Mouse (Mus musculus): Measurements from ENCODE around the gene Retreg3. TPM values are rescaled to one million over a fixed set of nuclear protein-coding genes. Genes with fewer than 3 reads are reported as not detected.

The Retreg3 gene
- polyA plus RNA-seq, 1 experiment: 57.8 TPM

GRCm38 (mm10) chr11:101103011-101103410, 16.7 kb downstream of the Retreg3 start:
- Histone ChIP-seq H3K4me1 (ENCODE audit: control insufficient read depth, insufficient read depth, insufficient read length) (no peaks in the 10 kb centered on the region), H3K4me3 (ENCODE audit: extremely low read depth, insufficient read depth, insufficient read length) (no peak overlapping the region), H3K36me3 (ENCODE audit: control insufficient read depth, insufficient read depth, low read length) (peaks cover 54% of the 10 kb centered on the region), H3K27ac (ENCODE audit: insufficient read depth, low read length) (no peak overlapping the region), H3K27me3 (ENCODE audit: control insufficient read depth, insufficient read depth, low read length) (no peaks in the 10 kb centered on the region)
- TF ChIP-seq POLR2A (IDR thresholded peaks at IDR 0.05; ENCODE audit: low read depth, low read length) (no peak), CTCF (IDR thresholded peaks at IDR 0.05; ENCODE audit: extremely low read depth, insufficient read depth, insufficient read length, insufficient replicate concordance) (no peak)
- no peak for DNase-seq (ENCODE audit: low read depth in 1 of 2, low spot score in 2 of 2)
- 92% methylated on average over 5 of the region's 5 CpGs for WGBS

DNA sequence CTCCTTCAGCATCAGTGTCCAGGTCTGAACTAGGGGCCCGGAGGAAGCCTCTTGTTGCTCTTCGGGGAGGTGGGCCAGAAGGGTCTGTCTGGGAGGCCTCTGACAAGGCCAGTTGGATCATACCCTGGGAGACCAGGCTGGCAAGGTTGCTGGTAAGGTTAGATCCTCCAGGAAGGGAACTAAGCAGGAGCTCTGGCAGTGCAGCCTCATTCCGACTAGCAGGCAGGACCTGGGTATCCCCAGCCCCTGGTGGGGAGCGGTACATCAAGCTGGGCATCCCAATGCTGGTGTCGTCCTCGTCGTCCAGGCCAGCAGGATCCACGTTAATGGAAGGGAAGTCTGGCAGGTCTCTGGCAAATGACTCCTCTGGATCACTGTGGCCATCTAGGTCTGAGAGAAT, 21.5 kb downstream of the Retreg3 start:
- peaks cover 47% of the 10 kb centered on the region for H3K36me3 ChIP-seq (ENCODE audit: control insufficient read depth, insufficient read depth, low read length)
- H3K27me3 ChIP-seq (ENCODE audit: control insufficient read depth, insufficient read depth, low read length): no peaks in the 10 kb centered on the region
- no peak overlapping the region for H3K4me3 ChIP-seq (ENCODE audit: extremely low read depth, insufficient read depth, insufficient read length)
- WGBS: 95% methylated on average over 8 of the region's 8 CpGs
- no peak overlapping the region for H3K27ac ChIP-seq (ENCODE audit: insufficient read depth, low read length)
- no peaks in the 10 kb centered on the region; the same call in 1 of the 2 replicates for H3K4me1 ChIP-seq (ENCODE audit: control insufficient read depth, insufficient read depth, insufficient read length)
- DNase-seq (ENCODE audit: low read depth in 1 of 2, low spot score in 2 of 2): no peak
- no peak for TF ChIP-seq CTCF (IDR thresholded peaks at IDR 0.05; ENCODE audit: extremely low read depth, insufficient read depth, insufficient read length, insufficient replicate concordance)

- no peaks in the 10 kb centered on the region for H3K27me3 ChIP-seq (ENCODE audit: control insufficient read depth, insufficient read depth, low read length)
- H3K4me1 ChIP-seq (ENCODE audit: control insufficient read depth, insufficient read depth, insufficient read length): no peaks in the 10 kb centered on the region; the same call in 1 of the 2 replicates
- H3K36me3 ChIP-seq (ENCODE audit: control insufficient read depth, insufficient read depth, low read length): peaks cover 43% of the 10 kb centered on the region
- peak; percentile 88 to 95 for DNase-seq (ENCODE audit: low read depth in 1 of 2, low spot score in 2 of 2)
- TF ChIP-seq CTCF (IDR thresholded peaks at IDR 0.05; ENCODE audit: extremely low read depth, insufficient read depth, insufficient read length, insufficient replicate concordance): peak; percentile 74; the same call in 1 of the 2 replicates
- no peak; the same call in 1 of the 2 replicates for TF ChIP-seq POLR2A (IDR thresholded peaks at IDR 0.05; ENCODE audit: low read depth, low read length)
- H3K27ac ChIP-seq (ENCODE audit: insufficient read depth, low read length): peak within 1 kb of the TSS; percentile 85
- H3K4me3 ChIP-seq (ENCODE audit: extremely low read depth, insufficient read depth, insufficient read length): peak within 1 kb of the TSS; percentile 96
- under 1% methylated on average over 43 of the region's 43 CpGs for WGBS
These were observed 24.2 kb downstream of the Retreg3 start, which contains the start of gene Psmc3ip for GRCm38 (mm10) chr11:101095314-101096024. TSS of gene Psmc3ip (minus strand) at chr11:101095436.

DNA sequence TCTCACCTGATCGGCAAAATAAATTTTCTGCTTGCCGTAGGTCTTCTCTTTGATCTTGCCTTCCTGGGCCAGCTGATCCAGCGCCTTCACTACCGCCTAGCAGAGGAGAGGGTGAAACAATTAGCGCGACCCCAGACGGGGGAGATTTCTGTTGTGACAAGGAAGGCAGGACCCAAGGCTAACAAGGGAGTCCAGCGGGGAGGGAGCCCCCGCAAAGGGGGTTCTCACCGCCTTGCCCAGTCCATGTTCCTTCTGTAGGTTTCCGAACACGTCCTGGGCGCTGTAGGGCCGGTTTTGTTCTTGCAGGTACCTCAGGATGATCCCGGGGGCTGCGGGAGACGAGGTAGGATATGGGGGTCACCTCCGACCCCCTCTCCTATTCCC, 24.8 kb downstream of the Retreg3 start:
- Histone ChIP-seq H3K27me3 (ENCODE audit: control insufficient read depth, insufficient read depth, low read length) (no peaks in the 10 kb centered on the region), H3K27ac (ENCODE audit: insufficient read depth, low read length) (no peak overlapping the region), H3K4me3 (ENCODE audit: extremely low read depth, insufficient read depth, insufficient read length) (peak overlapping the region; percentile 96), H3K36me3 (ENCODE audit: control insufficient read depth, insufficient read depth, low read length) (peaks cover 42% of the 10 kb centered on the region), H3K4me1 (ENCODE audit: control insufficient read depth, insufficient read depth, insufficient read length) (no peaks in the 10 kb centered on the region; the same call in 1 of the 2 replicates)
- TF ChIP-seq POLR2A (IDR thresholded peaks at IDR 0.05; ENCODE audit: low read depth, low read length): no peak
- TF ChIP-seq CTCF (IDR thresholded peaks at IDR 0.05; ENCODE audit: extremely low read depth, insufficient read depth, insufficient read length, insufficient replicate concordance): no peak
- no peak for DNase-seq (ENCODE audit: low read depth in 1 of 2, low spot score in 2 of 2)
- under 1% methylated on average over 18 of the region's 18 CpGs for WGBS

- H3K27ac ChIP-seq (ENCODE audit: insufficient read depth, low read length): no peak overlapping the region
- DNase-seq (ENCODE audit: low read depth in 1 of 2, low spot score in 2 of 2): no peak
- no peaks in the 10 kb centered on the region for H3K27me3 ChIP-seq (ENCODE audit: control insufficient read depth, insufficient read depth, low read length)
- peaks cover 13% of the 10 kb centered on the region; the same call in 1 of the 2 replicates for H3K4me1 ChIP-seq (ENCODE audit: control insufficient read depth, insufficient read depth, insufficient read length)
- 94% methylated on average over 1 of the region's 1 CpGs for WGBS
- peaks cover 27% of the 10 kb centered on the region for H3K36me3 ChIP-seq (ENCODE audit: control insufficient read depth, insufficient read depth, low read length)
- no peak for TF ChIP-seq POLR2A (IDR thresholded peaks at IDR 0.05; ENCODE audit: low read depth, low read length)
- TF ChIP-seq CTCF (IDR thresholded peaks at IDR 0.05; ENCODE audit: extremely low read depth, insufficient read depth, insufficient read length, insufficient replicate concordance): no peak
- H3K4me3 ChIP-seq (ENCODE audit: extremely low read depth, insufficient read depth, insufficient read length): no peak overlapping the region
These were observed 29.8 kb downstream of the Retreg3 start for GRCm38 (mm10) chr11:101089931-101090330.

GRCm38 (mm10) chr11:101087682-101088055, 32.0 kb downstream of the Retreg3 start:
- Histone ChIP-seq H3K36me3 (ENCODE audit: control insufficient read depth, insufficient read depth, low read length) (peaks cover 29% of the 10 kb centered on the region), H3K4me3 (ENCODE audit: extremely low read depth, insufficient read depth, insufficient read length) (peak overlapping the region; percentile 76), H3K27me3 (ENCODE audit: control insufficient read depth, insufficient read depth, low read length) (no peaks in the 10 kb centered on the region), H3K27ac (ENCODE audit: insufficient read depth, low read length) (peak overlapping the region; percentile 11; the same call in 1 of the 2 replicates), H3K4me1 (ENCODE audit: control insufficient read depth, insufficient read depth, insufficient read length) (peaks cover 17% of the 10 kb centered on the region; the same call in 1 of the 2 replicates)
- TF ChIP-seq CTCF (IDR thresholded peaks at IDR 0.05; ENCODE audit: extremely low read depth, insufficient read depth, insufficient read length, insufficient replicate concordance): no peak
- TF ChIP-seq POLR2A (IDR thresholded peaks at IDR 0.05; ENCODE audit: low read depth, low read length): no peak
- DNase-seq (ENCODE audit: low read depth in 1 of 2, low spot score in 2 of 2): no peak
- 8% methylated on average over 8 of the region's 8 CpGs for WGBS
